Mouse (Mus musculus): ENCODE results near the gene Tmco3. TPM values are rescaled to one million over a fixed set of nuclear protein-coding genes. Genes with fewer than 3 reads are reported as not detected.

Tmco3 gene
- polyA plus RNA-seq, 2 experiments, result 3.7 to 3.9 TPM

DNA sequence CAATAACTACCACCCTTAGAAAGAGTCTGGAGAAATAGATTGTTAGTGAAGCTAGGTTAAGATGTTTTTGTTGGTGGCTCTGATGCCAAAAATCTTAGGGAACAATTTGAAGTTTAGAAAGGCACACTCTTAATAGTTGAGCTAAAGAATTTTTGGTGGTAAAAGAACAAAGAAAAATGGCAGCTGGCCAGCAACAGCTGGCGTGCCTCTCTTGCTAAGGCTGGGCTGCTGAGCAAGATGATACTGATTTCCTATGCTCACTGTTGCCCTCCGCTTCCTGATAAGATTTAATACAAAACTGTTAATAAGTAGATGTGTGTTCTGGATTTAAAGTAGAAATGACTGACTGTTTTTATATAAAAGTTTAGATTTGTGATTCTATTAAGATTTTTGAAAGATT is 20.4 kb upstream of the Tmco3 start:
- ATAC-seq (ENCODE audit: insufficient read depth), result no peak
- WGBS (ENCODE audit: insufficient replicate concordance), result 69% methylated on average over 2 of the region's 2 CpGs

DNA sequence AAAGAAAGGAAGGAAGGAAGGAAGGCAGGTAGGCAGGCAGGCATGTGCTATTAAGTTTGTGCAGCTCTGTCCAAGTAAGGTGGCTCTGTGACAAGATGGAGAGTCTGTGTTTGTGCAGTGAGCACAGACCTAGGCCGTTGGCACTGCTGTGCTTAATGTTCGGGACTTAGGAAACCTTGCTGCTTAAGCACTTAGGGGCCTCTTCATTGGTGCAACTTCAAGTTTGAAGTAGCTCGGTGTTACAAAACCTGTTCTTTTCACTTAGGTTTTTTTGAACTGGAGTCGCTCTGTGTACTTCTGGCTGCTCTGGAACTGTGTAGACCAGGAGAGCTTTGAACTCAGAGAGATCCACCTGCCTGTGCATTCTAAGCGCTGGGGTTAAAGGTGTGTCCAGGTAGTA is 15.2 kb upstream of the Tmco3 start:
- 79% methylated on average over 5 of the region's 5 CpGs for WGBS (ENCODE audit: insufficient replicate concordance)
- no peaks in the 10 kb centered on the region for H3K27me3 ChIP-seq (ENCODE audit: control insufficient read depth, insufficient read depth, low read length)
- ATAC-seq (ENCODE audit: insufficient read depth), result no peak
- DNase-seq (ENCODE audit: low read depth in 3 of 3, low spot score in 3 of 3), result no peak
- no peak for TF ChIP-seq EP300 (IDR thresholded peaks at IDR 0.05; ENCODE audit: low read depth)
- H3K9me3 ChIP-seq (ENCODE audit: control insufficient read depth, low read length), result no peaks in the 10 kb centered on the region
- no peak overlapping the region for H3K4me2 ChIP-seq (ENCODE audit: low read depth)
- H3K36me3 ChIP-seq (replicated peaks; ENCODE audit: control insufficient read depth, insufficient read depth, low read depth), result no peaks in the 10 kb centered on the region; the same call in none of the 2 replicates
- H3K27ac ChIP-seq, result no peak overlapping the region
- H3K4me1 ChIP-seq (replicated peaks; ENCODE audit: control insufficient read depth in 2 of 2, insufficient read depth in 2 of 2, low read length in 1 of 2), result no peaks in the 10 kb centered on the region
- no peak overlapping the region for H3K4me3 ChIP-seq (ENCODE audit: insufficient read depth in 1 of 2, low read depth in 2 of 2, low read length in 2 of 2)
- no peak overlapping the region for H3K9ac ChIP-seq (replicated peaks)

More for the DNA sequence above, 20.4 kb upstream of the Tmco3 start:
- Histone ChIP-seq H3K27ac (no peak overlapping the region), H3K27me3 (ENCODE audit: control insufficient read depth, insufficient read depth, low read length) (no peaks in the 10 kb centered on the region), H3K9me3 (ENCODE audit: control insufficient read depth, low read length) (no peaks in the 10 kb centered on the region), H3K9ac (replicated peaks) (no peak overlapping the region), H3K36me3 (replicated peaks; ENCODE audit: control insufficient read depth, insufficient read depth, low read depth) (no peaks in the 10 kb centered on the region; the same call in none of the 2 replicates), H3K4me3 (ENCODE audit: insufficient read depth in 1 of 2, low read depth in 2 of 2, low read length in 2 of 2) (no peak overlapping the region), H3K4me2 (ENCODE audit: low read depth) (no peak overlapping the region), H3K4me1 (replicated peaks; ENCODE audit: control insufficient read depth in 2 of 2, insufficient read depth in 2 of 2, low read length in 1 of 2) (peaks cover 0 to 4% of the 10 kb centered on the region in 2 experiments; a peak in 1 of 4 replicates)
- TF ChIP-seq EP300 (IDR thresholded peaks at IDR 0.05; ENCODE audit: low read depth) (no peak), CTCF (IDR thresholded peaks at IDR 0.05; ENCODE audit: low read depth) (no peak)
- no peak for DNase-seq (ENCODE audit: low read depth in 3 of 3, low spot score in 3 of 3)

- ATAC-seq (ENCODE audit: insufficient read depth), result no peak
- no peak overlapping the region for H3K27ac ChIP-seq
- H3K9ac ChIP-seq (replicated peaks), result no peak overlapping the region
- no peak overlapping the region for H3K4me2 ChIP-seq (ENCODE audit: low read depth)
- H3K27me3 ChIP-seq (ENCODE audit: control insufficient read depth, insufficient read depth, low read length), result no peaks in the 10 kb centered on the region
- TF ChIP-seq CTCF (IDR thresholded peaks at IDR 0.05; ENCODE audit: low read depth) (no peak), EP300 (IDR thresholded peaks at IDR 0.05; ENCODE audit: low read depth) (no peak)
- no peaks in the 10 kb centered on the region for H3K9me3 ChIP-seq (ENCODE audit: control insufficient read depth, low read length)
- no peak overlapping the region for H3K4me3 ChIP-seq (ENCODE audit: insufficient read depth in 1 of 2, low read depth in 2 of 2, low read length in 2 of 2)
- 56% methylated on average over 5 of the region's 5 CpGs for WGBS (ENCODE audit: insufficient replicate concordance)
- no peaks in the 10 kb centered on the region; the same call in 1 of the 2 replicates for H3K36me3 ChIP-seq (replicated peaks; ENCODE audit: control insufficient read depth, insufficient read depth, low read depth)
- DNase-seq (ENCODE audit: low read depth in 3 of 3, low spot score in 3 of 3), result no peak
- H3K4me1 ChIP-seq (replicated peaks; ENCODE audit: control insufficient read depth in 2 of 2, insufficient read depth in 2 of 2, low read length in 1 of 2), result no peaks in the 10 kb centered on the region
Measured at GRCm38 (mm10) chr8:13276941-13277447, 11.0 kb upstream of the Tmco3 start.

GRCm38 (mm10) chr8:13283200-13283599 is 4.8 kb upstream of the Tmco3 start:
- Histone ChIP-seq H3K4me3 (ENCODE audit: insufficient read depth in 1 of 2, low read depth in 2 of 2, low read length in 2 of 2) (no peak overlapping the region), H3K4me2 (ENCODE audit: low read depth) (no peak overlapping the region), H3K27ac (no peak overlapping the region), H3K9ac (replicated peaks) (no peak overlapping the region), H3K4me1 (replicated peaks; ENCODE audit: control insufficient read depth in 2 of 2, insufficient read depth in 2 of 2, low read length in 1 of 2) (peaks cover 4 to 7% of the 10 kb centered on the region in 2 experiments; a peak in 3 of 4 replicates), H3K27me3 (ENCODE audit: control insufficient read depth, insufficient read depth, low read length) (no peaks in the 10 kb centered on the region), H3K36me3 (replicated peaks; ENCODE audit: control insufficient read depth, insufficient read depth, low read depth) (no peaks in the 10 kb centered on the region), H3K9me3 (ENCODE audit: control insufficient read depth, low read length) (no peaks in the 10 kb centered on the region; the same call in 1 of the 2 replicates)
- TF ChIP-seq EP300 (IDR thresholded peaks at IDR 0.05; ENCODE audit: low read depth) (no peak), CTCF (IDR thresholded peaks at IDR 0.05; ENCODE audit: low read depth) (peak; percentile 45)
- DNase-seq (ENCODE audit: low read depth in 3 of 3, low spot score in 3 of 3) (no peak), ATAC-seq (ENCODE audit: insufficient read depth) (no peak)
- 73% methylated on average over 1 of the region's 1 CpGs for WGBS (ENCODE audit: insufficient replicate concordance)

DNA sequence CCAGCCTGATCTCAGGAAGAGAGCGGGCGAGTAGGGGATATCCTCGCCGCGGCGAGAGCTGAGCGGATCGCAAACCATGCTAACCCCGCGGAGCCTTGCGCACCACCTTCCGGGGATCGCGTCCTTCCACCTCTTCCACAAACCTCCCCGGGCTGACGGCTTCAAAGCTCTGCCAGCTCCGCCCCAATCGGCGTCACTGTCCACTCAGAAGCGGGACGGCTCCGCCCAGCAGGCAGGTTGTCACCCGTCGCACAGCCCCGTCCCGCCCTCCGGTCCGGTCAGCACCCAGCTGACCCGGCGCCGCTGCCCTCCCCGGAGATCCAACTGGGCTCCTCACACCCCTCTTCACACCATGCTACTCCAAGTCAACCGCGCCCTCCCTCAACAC is 692 bp upstream of the Tmco3 start:
- Histone ChIP-seq H3K9me3 (ENCODE audit: control insufficient read depth, low read length) (no peaks in the 10 kb centered on the region; the same call in 1 of the 2 replicates), H3K4me3 (ENCODE audit: insufficient read depth in 1 of 2, low read depth in 2 of 2, low read length in 2 of 2) (peak overlapping the region; percentile 70 to 71), H3K4me1 (replicated peaks; ENCODE audit: control insufficient read depth in 2 of 2, insufficient read depth in 2 of 2, low read length in 1 of 2) (peaks cover 9 to 13% of the 10 kb centered on the region in 2 experiments; a peak in 3 of 4 replicates), H3K36me3 (replicated peaks; ENCODE audit: control insufficient read depth, insufficient read depth, low read depth) (no peaks in the 10 kb centered on the region), H3K27me3 (ENCODE audit: control insufficient read depth, insufficient read depth, low read length) (no peaks in the 10 kb centered on the region), H3K9ac (replicated peaks) (peak overlapping the region; percentile 81), H3K27ac (peak overlapping the region; percentile 99), H3K4me2 (ENCODE audit: low read depth) (peak overlapping the region; percentile 75)
- DNase-seq (ENCODE audit: low read depth in 3 of 3, low spot score in 3 of 3) (peak; percentile 85 to 86 (median 85)), ATAC-seq (ENCODE audit: insufficient read depth) (peak; percentile 83)
- TF ChIP-seq EP300 (IDR thresholded peaks at IDR 0.05; ENCODE audit: low read depth), result no peak
- peak; percentile 18; the same call in 1 of the 2 replicates for TF ChIP-seq CTCF (IDR thresholded peaks at IDR 0.05; ENCODE audit: low read depth)
- WGBS (ENCODE audit: insufficient replicate concordance), result under 1% methylated on average over 34 of the region's 34 CpGs

All from liver, embryonic 14.5 days (tissue).